Mouse (Mus musculus) E14TG2a.4 (cell line): ENCODE measurements around the gene Nptxr.

Source experiments
- H3K27me3 ChIP-seq: 2 replicates; pipeline ENCODE4 v1.6.1; 2014; ENCODE audit warnings: low read length, control low read depth; ENCODE audit not compliant: insufficient read depth
- H3K36me3 ChIP-seq: 2 replicates; pipeline ENCODE4 v1.6.1; 2014; ENCODE audit warnings: low read length, control low read depth; ENCODE audit not compliant: insufficient read depth
- H3K4me1 ChIP-seq: replicated peaks from 2 replicates; pipeline ENCODE4 v1.6.1; 2014; ENCODE audit warnings: low read depth, low read length, control low read depth
- H3K4me3 ChIP-seq: replicated peaks from 2 replicates; pipeline ENCODE4 v1.5.1; 2014; ENCODE audit warnings: mild to moderate bottlenecking, low read length
- H3K9me3 ChIP-seq: 2 replicates; pipeline ENCODE4 v1.6.1; 2014; ENCODE audit warnings: low read length, control low read depth
- CTCF ChIP-seq: conservative IDR thresholded peaks from 2 replicates; pipeline ENCODE4 v1.5.1; 2014; ENCODE audit warnings: low read length
- NANOG ChIP-seq: IDR thresholded peaks from 2 replicates; pipeline ENCODE4 v1.6.1; 2014; ENCODE audit warnings: borderline replicate concordance, low read length, mixed read lengths
- POU5F1 ChIP-seq: IDR thresholded peaks from 2 replicates; pipeline ENCODE4 v1.6.1; 2014; ENCODE audit warnings: low read length, borderline replicate concordance

Nptxr gene

DNA sequence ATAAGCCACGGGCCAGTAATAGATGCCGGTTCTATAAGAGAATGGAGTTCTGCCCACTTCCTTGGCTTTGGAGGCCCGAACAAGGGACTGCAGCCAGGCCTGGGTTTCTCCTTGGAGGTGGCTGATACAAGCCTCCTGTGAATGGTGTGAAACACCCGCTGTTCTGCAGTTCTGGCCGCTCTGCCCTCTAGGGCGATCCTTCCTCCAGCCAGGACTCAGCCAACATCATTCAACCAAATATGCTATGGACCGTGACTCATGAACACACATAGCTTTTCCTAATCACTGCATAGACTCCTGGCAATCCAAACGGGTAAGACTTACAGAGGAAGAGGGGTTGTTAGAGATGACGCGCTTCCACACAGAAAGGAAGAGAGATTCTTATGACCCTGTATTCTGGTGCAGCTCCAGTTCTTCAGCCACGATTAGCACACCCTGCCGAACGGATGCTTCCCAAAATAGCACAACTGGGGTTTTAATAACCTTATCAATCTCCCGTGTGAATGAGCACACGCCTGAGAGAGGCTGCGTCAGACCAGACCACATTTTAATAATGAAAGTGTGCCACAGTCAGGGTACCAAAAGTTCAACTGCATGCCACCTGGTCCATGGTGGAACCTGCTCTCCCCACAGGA lies 37.1 kb downstream of the Nptxr start:
- H3K9me3 ChIP-seq = no peaks in the 10 kb centered on the region
- no peak for TF ChIP-seq POU5F1
- TF ChIP-seq CTCF = no peak
- TF ChIP-seq NANOG = no peak
- no peaks in the 10 kb centered on the region for H3K27me3 ChIP-seq
- peaks cover 52% of the 10 kb centered on the region for H3K4me1 ChIP-seq
- H3K36me3 ChIP-seq = peaks cover 31% of the 10 kb centered on the region
- no peak overlapping the region for H3K4me3 ChIP-seq

DNA sequence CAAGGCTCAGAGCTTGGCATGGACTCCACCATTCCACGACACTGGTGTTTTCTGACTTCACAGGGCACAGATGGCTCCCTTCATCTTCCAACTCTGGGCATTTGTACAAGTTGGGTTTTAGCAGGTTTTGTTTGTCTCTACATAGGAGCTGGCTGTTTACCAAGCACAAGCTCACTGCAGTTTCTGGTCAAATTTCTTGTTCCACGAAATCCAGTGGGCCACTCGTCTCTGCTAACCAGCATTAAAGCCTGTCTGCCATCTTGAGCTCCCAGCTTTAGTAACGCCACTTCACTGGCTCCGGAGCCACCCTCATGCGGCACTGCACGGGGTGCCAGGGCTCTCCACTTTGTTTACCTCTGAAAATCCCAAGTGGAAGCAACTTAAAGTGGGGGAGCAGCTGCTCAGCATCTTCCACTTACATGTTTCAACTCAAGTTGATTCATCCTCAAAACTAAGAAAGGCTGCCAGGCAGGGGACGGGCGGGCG lies 37.9 kb downstream of the Nptxr start:
- Histone ChIP-seq H3K9me3 (no peaks in the 10 kb centered on the region), H3K4me1 (peaks cover 60% of the 10 kb centered on the region), H3K36me3 (peaks cover 39% of the 10 kb centered on the region), H3K4me3 (no peak overlapping the region), H3K27me3 (no peaks in the 10 kb centered on the region)
- TF ChIP-seq CTCF = no peak
- no peak for TF ChIP-seq NANOG
- TF ChIP-seq POU5F1 = no peak

DNA sequence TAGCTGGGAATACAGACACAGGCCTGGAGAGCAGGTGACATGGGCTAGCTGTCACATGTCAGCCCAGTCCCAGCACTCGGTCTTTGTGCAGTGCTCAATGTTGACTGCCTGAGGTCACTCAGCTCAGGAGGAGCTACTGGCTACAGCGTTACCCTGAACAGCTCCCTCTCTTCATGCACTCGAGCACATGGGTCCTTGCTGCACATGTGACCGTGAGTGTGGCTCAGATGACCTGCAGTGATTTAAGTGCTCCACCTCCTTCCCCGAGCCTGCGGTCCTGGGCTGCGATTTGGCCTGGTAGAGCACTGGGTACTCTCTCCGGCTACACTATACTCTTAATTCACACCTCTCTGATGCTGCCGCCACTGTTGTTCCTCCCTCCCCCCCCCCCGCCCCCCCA lies 38.4 kb downstream of the Nptxr start:
- no peak for TF ChIP-seq POU5F1
- TF ChIP-seq CTCF = no peak
- TF ChIP-seq NANOG = no peak
- Histone ChIP-seq H3K27me3 (no peaks in the 10 kb centered on the region), H3K36me3 (peaks cover 41% of the 10 kb centered on the region), H3K4me3 (no peak overlapping the region), H3K9me3 (no peaks in the 10 kb centered on the region), H3K4me1 (peaks cover 58% of the 10 kb centered on the region)

- H3K4me3 ChIP-seq = no peak overlapping the region
- H3K4me1 ChIP-seq = peaks cover 50% of the 10 kb centered on the region
- H3K27me3 ChIP-seq = no peaks in the 10 kb centered on the region
- peaks cover 43% of the 10 kb centered on the region for H3K36me3 ChIP-seq
- TF ChIP-seq CTCF (no peak), POU5F1 (no peak), NANOG (no peak)
- H3K9me3 ChIP-seq = no peaks in the 10 kb centered on the region
Measured at GRCm38 (mm10) chr15:79765361-79765760, 39.2 kb downstream of the Nptxr start.

- Histone ChIP-seq H3K4me3 (no peak overlapping the region), H3K27me3 (no peaks in the 10 kb centered on the region), H3K36me3 (peaks cover 43% of the 10 kb centered on the region), H3K9me3 (no peaks in the 10 kb centered on the region), H3K4me1 (peaks cover 43% of the 10 kb centered on the region)
- TF ChIP-seq CTCF (no peak), POU5F1 (no peak), NANOG (no peak)
Measured at GRCm38 (mm10) chr15:79764539-79765267, 39.9 kb downstream of the Nptxr start.

GRCm38 (mm10) chr15:79763601-79764246 lies 40.8 kb downstream of the Nptxr start:
- H3K36me3 ChIP-seq = peaks cover 43% of the 10 kb centered on the region
- no peaks in the 10 kb centered on the region for H3K27me3 ChIP-seq
- TF ChIP-seq POU5F1 = no peak
- no peaks in the 10 kb centered on the region for H3K9me3 ChIP-seq
- H3K4me1 ChIP-seq = peaks cover 43% of the 10 kb centered on the region
- H3K4me3 ChIP-seq = no peak overlapping the region

GRCm38 (mm10) chr15:79763001-79763400 lies 41.6 kb downstream of the Nptxr start:
- Histone ChIP-seq H3K4me3 (no peak overlapping the region), H3K9me3 (no peaks in the 10 kb centered on the region), H3K27me3 (no peaks in the 10 kb centered on the region), H3K4me1 (peaks cover 38% of the 10 kb centered on the region), H3K36me3 (peaks cover 43% of the 10 kb centered on the region)
- TF ChIP-seq NANOG = no peak
- no peak for TF ChIP-seq CTCF
- TF ChIP-seq POU5F1 = no peak

GRCm38 (mm10) chr15:79760956-79761355 lies 43.6 kb downstream of the Nptxr start:
- TF ChIP-seq CTCF = no peak
- no peak for TF ChIP-seq NANOG
- no peak for TF ChIP-seq POU5F1
- Histone ChIP-seq H3K9me3 (no peaks in the 10 kb centered on the region), H3K27me3 (no peaks in the 10 kb centered on the region), H3K36me3 (peaks cover 43% of the 10 kb centered on the region), H3K4me3 (no peak overlapping the region), H3K4me1 (peaks cover 25% of the 10 kb centered on the region)
